Mouse (Mus musculus) heart, adult 2 months (tissue): ENCODE results near the gene Ttc28. TPM values are rescaled to one million over a fixed set of nuclear protein-coding genes. Genes with fewer than 3 reads are reported as not detected.

Experiments
- DNase-seq, 2 experiments: peaks; one replicate each; pipeline ENCODE4 v3.0.0; 2021
- H3K27ac ChIP-seq: fragments of 200-600 bp; 2 replicates; pipeline ENCODE4 v1.8.1; 2022
- H3K27me3 ChIP-seq: fragments of 200-500 bp; 2 replicates; pipeline ENCODE4 v1.6.1; 2012; ENCODE audit warnings: mild to moderate bottlenecking, low read length, inconsistent platforms, mixed read lengths; ENCODE audit not compliant: control insufficient read depth, insufficient read depth
- H3K36me3 ChIP-seq: fragments of 200-500 bp; 2 replicates; pipeline ENCODE4 v1.6.1; 2012; ENCODE audit warnings: low read length, inconsistent platforms; ENCODE audit not compliant: control insufficient read depth, insufficient read depth
- H3K4me1 ChIP-seq: fragments of 200-500 bp; 2 replicates; pipeline ENCODE4 v1.6.1; 2011; ENCODE audit warnings: low read length; ENCODE audit not compliant: control insufficient read depth, insufficient read depth
- H3K4me3 ChIP-seq: fragments of 200-600 bp; 2 replicates; pipeline ENCODE4 v1.8.1; 2022
- H3K79me2 ChIP-seq: fragments of 200-500 bp; replicated peaks from 2 replicates; pipeline ENCODE4 v1.6.1; 2012; ENCODE audit warnings: mild to moderate bottlenecking, inconsistent platforms, low read length, moderate library complexity, mixed read lengths; ENCODE audit not compliant: control insufficient read depth, insufficient read depth
- H3K9ac ChIP-seq: fragments of 200-500 bp; 2 replicates; pipeline ENCODE4 v1.6.1; 2012; ENCODE audit warnings: low read depth, mild to moderate bottlenecking, control low read depth, inconsistent platforms, low read length, mixed read lengths
- CTCF ChIP-seq: fragments of 200-600 bp; IDR thresholded peaks from 2 replicates; pipeline ENCODE4 v1.8.1; 2022; ENCODE audit warnings: antibody characterized with exemption, mild to moderate bottlenecking, moderate library complexity
- EP300 ChIP-seq: fragments of 200-500 bp; IDR thresholded peaks from 2 replicates; pipeline ENCODE4 v1.6.1; 2011; ENCODE audit warnings: low read depth, low read length, control low read depth; ENCODE audit not compliant: insufficient read depth
- POLR2A ChIP-seq: fragments of 200-500 bp; IDR thresholded peaks from 2 replicates; pipeline ENCODE4 v1.6.1; 2011; ENCODE audit warnings: mild to moderate bottlenecking, low read depth, low read length, control low read depth; ENCODE audit not compliant: insufficient read depth
- WGBS: fragments of 180-500 bp; shearing (Covaris S2); methylation state at CpG from one replicate; pipeline ENCODE4 v1.1.7; 2018; 5-methylcytosine and 5-hydroxymethylcytosine counted together
- intact Hi-C: fragments of 180-260 bp; cut with DNase I; formaldehyde crosslinking; loops from one replicate; pipeline ENCODE4 v1.15.1; 2025
- polyA plus RNA-seq: library from polyadenylated mRNA; depleted of rRNA; stranded (reverse); fragments of >200 nt; gene quantifications from 2 replicates; pipeline ENCODE4 v1.2.3, GENCODE M21; 2012
- total RNA-seq, 2 experiments: library from RNA; stranded (reverse); gene quantifications; 2 replicates each; pipeline ENCODE4 v1.2.3; 2021

The Ttc28 gene
- total and polyA plus RNA-seq, 3 experiments, result 7.2 to 15.0 (median 12.3) TPM

- Histone ChIP-seq H3K79me2 (no peaks in the 10 kb centered on the region), H3K27ac (no peak overlapping the region), H3K27me3 (no peaks in the 10 kb centered on the region), H3K9ac (no peak overlapping the region), H3K36me3 (no peaks in the 10 kb centered on the region), H3K4me1 (no peaks in the 10 kb centered on the region), H3K4me3 (no peak overlapping the region)
- TF ChIP-seq POLR2A (no peak), CTCF (no peak), EP300 (no peak)
- WGBS, result 88% methylated on average over 19 of the region's 19 CpGs
- DNase-seq, result no peak
- intact Hi-C loops, result no loop called here
These were observed 405.0 kb downstream of the Ttc28 start for GRCm38 (mm10) chr5:111284420-111285175.

DNA sequence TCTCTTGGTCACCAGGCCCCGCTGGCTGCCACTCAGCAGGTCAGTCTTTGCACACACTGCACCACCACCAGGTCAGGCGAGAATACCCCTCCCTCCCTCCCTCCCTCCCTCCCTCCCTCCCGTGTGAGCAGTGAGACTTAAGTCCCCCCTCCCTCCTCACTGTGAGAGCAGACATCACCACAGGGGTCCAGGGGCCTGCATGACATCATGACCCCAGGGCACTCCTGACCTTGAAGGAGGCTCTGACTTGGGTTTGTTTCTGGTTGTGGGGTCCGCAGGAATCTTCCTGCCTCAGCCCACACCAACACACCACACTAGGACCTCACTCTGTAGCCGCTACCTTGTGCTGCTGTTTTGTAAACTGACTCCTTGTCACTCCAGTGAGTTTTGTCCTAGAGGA, 408.0 kb downstream of the Ttc28 start:
- Histone ChIP-seq H3K4me1 (no peaks in the 10 kb centered on the region), H3K27me3 (no peaks in the 10 kb centered on the region), H3K4me3 (no peak overlapping the region), H3K36me3 (no peaks in the 10 kb centered on the region), H3K27ac (no peak overlapping the region), H3K79me2 (no peaks in the 10 kb centered on the region), H3K9ac (no peak overlapping the region)
- no peak for TF ChIP-seq EP300
- no peak for TF ChIP-seq POLR2A
- no peak for TF ChIP-seq CTCF
- no peak for DNase-seq
- intact Hi-C loops, result no loop called here
- 85% methylated on average over 5 of the region's 5 CpGs for WGBS

- 78% methylated on average over 11 of the region's 11 CpGs for WGBS
- H3K4me1 ChIP-seq, result no peaks in the 10 kb centered on the region
- intact Hi-C loops, result no loop called here
- H3K27ac ChIP-seq, result no peak overlapping the region
- no peaks in the 10 kb centered on the region for H3K36me3 ChIP-seq
- H3K4me3 ChIP-seq, result no peak overlapping the region
- no peak overlapping the region for H3K9ac ChIP-seq
- no peaks in the 10 kb centered on the region for H3K27me3 ChIP-seq
- no peaks in the 10 kb centered on the region for H3K79me2 ChIP-seq
- TF ChIP-seq EP300 (no peak), CTCF (no peak), POLR2A (no peak)
- no peak for DNase-seq
These were observed 408.9 kb downstream of the Ttc28 start for GRCm38 (mm10) chr5:111288486-111288885.

DNA sequence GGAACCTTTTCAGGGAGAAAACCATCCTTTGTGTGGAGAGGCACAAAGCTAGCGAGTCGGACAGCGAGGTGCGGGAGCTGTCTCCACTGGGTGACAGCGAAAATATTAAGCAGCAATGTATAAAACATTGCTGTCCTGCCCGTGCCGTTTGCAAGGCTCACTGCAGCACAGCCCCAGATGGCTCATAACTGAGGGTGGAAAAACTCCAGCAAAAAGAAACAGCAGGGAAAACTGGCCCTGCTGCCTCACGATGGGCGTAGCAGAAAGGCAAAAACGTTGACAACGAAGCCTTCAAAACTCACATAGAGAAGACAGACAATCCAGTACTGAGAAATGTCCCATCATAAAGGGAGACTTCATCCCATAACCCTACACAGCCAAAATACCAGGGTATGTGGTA, 410.5 kb downstream of the Ttc28 start:
- H3K4me3 ChIP-seq, result no peak overlapping the region
- intact Hi-C loops, result no loop called here
- 90% methylated on average over 11 of the region's 11 CpGs for whole genome bisulfite sequencing

GRCm38 (mm10) chr5:111291639-111292038, 412.0 kb downstream of the Ttc28 start:
- no peak for DNase-seq
- H3K27me3 ChIP-seq, result no peaks in the 10 kb centered on the region
- intact Hi-C loops, result no loop called here
- no peaks in the 10 kb centered on the region for H3K79me2 ChIP-seq
- TF ChIP-seq POLR2A, result no peak
- TF ChIP-seq EP300, result no peak
- H3K9ac ChIP-seq, result no peak overlapping the region
- whole genome bisulfite sequencing, result 34% methylated on average over 10 of the region's 10 CpGs
- H3K4me1 ChIP-seq, result no peaks in the 10 kb centered on the region
- H3K36me3 ChIP-seq, result no peaks in the 10 kb centered on the region
- H3K27ac ChIP-seq, result no peak overlapping the region
- H3K4me3 ChIP-seq, result no peak overlapping the region

More for the DNA sequence above, 410.5 kb downstream of the Ttc28 start:
- Histone ChIP-seq H3K9ac (no peak overlapping the region), H3K4me1 (no peaks in the 10 kb centered on the region), H3K27ac (no peak overlapping the region), H3K79me2 (no peaks in the 10 kb centered on the region), H3K27me3 (no peaks in the 10 kb centered on the region), H3K36me3 (no peaks in the 10 kb centered on the region)
- no peak for DNase-seq
- TF ChIP-seq POLR2A (no peak), CTCF (no peak), EP300 (no peak)

DNA sequence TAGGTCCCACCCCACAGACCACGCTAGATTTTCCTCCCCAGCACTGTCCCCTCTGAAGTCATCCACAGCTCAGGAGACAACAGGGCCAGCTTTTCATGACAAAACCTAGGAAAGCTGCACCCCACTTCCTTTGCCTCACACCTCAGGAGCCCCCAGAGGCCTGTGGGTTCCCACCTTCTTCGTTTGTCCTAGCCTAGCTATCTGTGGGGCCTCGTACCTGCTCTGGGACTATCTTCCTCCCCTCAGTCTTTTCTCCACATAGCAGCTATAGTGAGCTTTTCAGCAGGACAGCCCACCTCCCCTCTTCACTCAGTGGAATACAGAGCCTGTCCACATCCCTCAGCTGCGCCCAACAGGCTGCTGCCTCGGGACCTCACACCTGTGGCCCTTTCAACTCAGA, 418.2 kb downstream of the Ttc28 start:
- Histone ChIP-seq H3K4me3 (no peak overlapping the region), H3K36me3 (no peaks in the 10 kb centered on the region), H3K27me3 (no peaks in the 10 kb centered on the region), H3K9ac (no peak overlapping the region), H3K79me2 (no peaks in the 10 kb centered on the region), H3K4me1 (no peaks in the 10 kb centered on the region), H3K27ac (no peak overlapping the region)
- intact Hi-C loops, result no loop called here
- no peak for TF ChIP-seq POLR2A
- TF ChIP-seq CTCF, result no peak
- TF ChIP-seq EP300, result no peak
- DNase-seq, result no peak
- 81% methylated on average over 5 of the region's 5 CpGs for WGBS
